Mouse (Mus musculus) activated CD4-positive, CD25-positive, alpha-beta regulatory T cell, adult 4 months (primary cell): Measurements from ENCODE around the gene Ptbp3. TPM values are rescaled to one million over a fixed set of nuclear protein-coding genes. Genes with fewer than 3 reads are reported as not detected.

ENCODE experiments used
- ATAC-seq: one replicate; pipeline ENCODE4 v1.8.0; 2017
- polyA plus RNA-seq, 2 experiments: library from polyadenylated mRNA; unstranded; fragments of 100-300 nt; shearing (Covaris generic); gene quantifications; one replicate each; pipeline ENCODE4 v1.2.1; 2017

Gene Ptbp3
- polyA plus RNA-seq, 2 experiments from 2014 or later, result 93.8 to 108 TPM

GRCm38 (mm10) chr4:59555177-59555576 lies 6.0 kb upstream of the Ptbp3 start:
- no peak for ATAC-seq

- ATAC-seq, result no peak
Measured at GRCm38 (mm10) chr4:59553576-59553975, 4.4 kb upstream of the Ptbp3 start.

- ATAC-seq, result no peak
Measured at GRCm38 (mm10) chr4:59552835-59553234, 3.7 kb upstream of the Ptbp3 start.

DNA sequence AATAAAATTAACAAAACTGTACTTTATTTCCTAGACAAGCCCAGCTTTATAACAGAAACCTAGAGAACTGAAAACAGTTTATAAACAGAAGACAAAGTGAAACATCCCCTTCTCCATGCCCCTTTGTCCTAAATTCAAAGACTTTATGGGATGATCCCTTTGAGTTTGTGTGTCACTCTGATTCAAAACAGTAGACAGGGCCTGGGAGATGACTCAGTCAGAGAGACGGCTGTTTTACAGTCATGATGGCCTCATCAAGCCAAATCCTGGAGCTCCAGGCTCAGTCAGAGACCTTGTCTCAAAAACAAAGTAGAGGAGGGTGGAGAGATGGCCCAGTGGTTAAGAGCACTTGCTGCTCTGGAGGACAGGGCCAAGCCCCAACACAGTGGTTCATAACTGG lies 2.7 kb upstream of the Ptbp3 start:
- ATAC-seq, result no peak

GRCm38 (mm10) chr4:59549977-59550560 lies 905 bp upstream of the Ptbp3 start:
- ATAC-seq, result no peak

GRCm38 (mm10) chr4:59548560-59549174 lies 497 bp downstream of the Ptbp3 start:
- ATAC-seq, result peak; percentile 60

DNA sequence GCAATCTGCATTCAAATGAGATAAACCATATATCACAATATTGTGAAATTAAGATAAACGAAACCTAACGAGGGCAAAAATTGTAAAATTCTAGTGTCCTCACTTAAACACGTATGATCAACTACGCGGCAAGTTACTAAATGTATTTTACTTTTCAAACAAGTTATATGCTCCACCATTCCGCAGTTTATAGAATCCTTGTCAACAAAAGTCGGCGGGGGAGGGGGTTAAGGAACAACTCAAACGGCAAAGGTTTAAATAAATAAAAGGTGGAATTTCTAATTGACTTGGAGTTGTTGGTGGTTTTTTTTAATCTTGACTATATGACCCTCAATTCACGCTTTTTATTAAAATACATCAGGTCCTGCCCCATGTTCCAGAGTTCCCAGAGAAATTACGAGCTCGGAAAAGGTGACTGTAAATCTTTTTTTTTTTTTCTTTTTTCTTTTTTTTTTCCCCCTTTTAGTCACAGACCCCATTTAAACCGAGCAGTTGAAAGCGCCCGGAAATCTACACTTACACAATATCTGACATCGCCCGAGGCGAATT lies 1.1 kb downstream of the Ptbp3 start:
- no peak for ATAC-seq

- ATAC-seq, result no peak
Measured at GRCm38 (mm10) chr4:59547136-59547889, 1.9 kb downstream of the Ptbp3 start.

DNA sequence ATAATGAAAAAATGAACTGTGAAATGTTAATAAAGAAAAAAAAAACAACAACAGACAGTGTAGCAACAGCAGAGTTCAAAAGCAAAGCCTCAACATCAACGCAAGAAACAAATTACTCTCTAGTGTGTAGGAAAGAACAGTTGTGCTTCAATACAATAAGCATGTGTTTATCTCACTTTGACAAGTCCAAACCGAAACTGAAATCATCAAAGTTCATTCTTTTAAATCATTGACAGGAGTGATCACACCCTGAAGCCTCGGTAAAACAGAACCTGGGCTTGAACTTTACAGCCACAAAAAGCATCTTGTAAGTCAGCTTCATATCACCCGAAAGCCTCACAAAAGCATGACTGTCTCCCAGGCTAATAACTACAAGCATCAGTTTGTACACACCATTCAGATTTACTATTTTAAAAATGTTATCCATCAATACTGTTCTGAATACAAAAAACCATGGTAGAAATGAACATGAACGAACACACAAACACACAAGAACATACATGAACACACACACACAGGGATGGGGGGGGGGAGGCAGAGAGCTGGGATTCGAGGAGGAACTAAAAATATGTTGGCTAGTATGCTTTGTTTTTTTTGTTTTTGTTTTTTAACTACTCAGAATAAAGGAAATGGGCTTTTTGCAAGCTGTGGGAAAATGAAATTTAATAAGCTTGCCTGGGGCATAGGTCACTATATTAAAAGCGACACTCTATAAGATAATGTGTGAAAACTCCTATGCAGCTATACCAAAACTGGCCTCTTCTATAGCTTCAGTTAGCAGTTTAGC lies 2.7 kb downstream of the Ptbp3 start:
- peak; percentile 44 for ATAC-seq

DNA sequence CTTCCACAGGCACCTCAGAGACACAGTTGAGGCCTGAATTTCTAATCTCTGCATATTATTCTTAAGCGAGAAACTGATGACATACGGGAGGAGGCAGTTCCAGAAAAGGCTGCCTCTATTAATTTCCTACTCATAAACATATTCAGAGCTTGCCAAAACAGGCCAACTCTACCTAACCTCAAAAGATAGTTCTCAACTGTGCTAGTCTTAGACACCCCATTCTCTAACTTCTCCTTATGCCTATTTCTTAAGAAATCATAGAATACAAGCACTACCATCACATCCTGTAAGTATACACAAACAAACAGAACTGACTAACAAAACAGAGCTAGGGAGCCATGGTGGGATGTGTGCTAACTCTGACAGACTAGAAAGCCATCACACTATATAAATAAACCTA lies 4.5 kb downstream of the Ptbp3 start:
- no peak for ATAC-seq

DNA sequence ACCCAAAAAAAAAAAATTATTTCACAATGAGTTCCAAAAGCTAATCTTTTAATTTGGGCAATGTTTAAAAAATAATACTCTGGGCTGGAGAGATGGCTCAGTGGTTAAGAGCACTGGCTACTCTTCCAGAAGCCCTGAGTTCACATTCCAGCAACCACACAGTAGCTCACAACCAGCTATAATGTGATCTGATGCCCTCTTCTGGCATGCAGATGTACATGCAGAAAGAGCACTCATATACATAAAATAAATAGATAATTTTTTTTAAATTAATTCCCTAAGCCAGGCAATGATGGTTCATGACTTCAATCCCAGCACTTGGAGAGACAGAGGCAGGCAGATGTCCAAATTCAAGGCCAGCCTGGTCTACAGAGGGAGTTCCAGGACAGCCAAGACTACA lies 6.2 kb downstream of the Ptbp3 start:
- no peak for ATAC-seq

DNA sequence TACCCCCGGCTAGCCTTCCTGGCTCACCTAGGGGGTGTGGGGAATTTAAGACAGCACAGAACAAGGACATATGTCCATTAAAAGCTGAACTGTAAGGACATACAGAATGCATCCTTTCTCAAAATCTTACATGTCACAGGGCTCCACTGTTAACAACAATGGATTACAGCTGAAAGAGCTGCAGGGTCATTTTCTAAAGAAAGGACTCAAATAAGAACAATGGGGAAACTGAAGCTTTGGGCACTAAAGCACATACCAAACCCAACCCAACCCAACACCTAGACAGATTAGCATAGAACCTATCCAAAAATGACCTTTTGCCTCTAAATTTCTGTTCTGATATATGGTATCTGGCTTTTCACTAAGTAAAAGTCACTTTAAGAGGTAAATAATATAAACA lies 12.9 kb downstream of the Ptbp3 start:
- no peak for ATAC-seq

GRCm38 (mm10) chr4:59535624-59536023 lies 13.5 kb downstream of the Ptbp3 start:
- ATAC-seq, result no peak

- ATAC-seq, result no peak
Measured at GRCm38 (mm10) chr4:59533268-59533667, 15.9 kb downstream of the Ptbp3 start.

DNA sequence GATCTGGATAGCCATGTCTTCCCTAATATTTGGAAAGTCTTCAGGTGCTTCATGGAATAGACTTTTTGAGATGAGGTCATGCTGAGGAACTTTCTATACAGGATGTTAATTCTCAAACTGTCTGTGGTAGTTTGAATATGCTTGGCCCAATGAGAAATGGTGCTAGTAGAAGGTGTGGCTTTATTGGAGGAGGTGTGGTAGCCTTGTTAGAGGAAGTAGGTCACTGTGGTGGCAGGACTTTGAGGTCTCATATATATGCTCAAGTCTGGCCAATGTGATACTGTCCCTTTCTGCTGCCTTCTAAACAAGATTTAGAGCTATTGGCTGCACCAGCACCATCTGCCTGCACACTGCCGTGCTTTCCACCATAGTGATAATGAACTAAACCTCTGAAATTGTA lies 18.0 kb downstream of the Ptbp3 start:
- ATAC-seq, result peak; percentile 80

DNA sequence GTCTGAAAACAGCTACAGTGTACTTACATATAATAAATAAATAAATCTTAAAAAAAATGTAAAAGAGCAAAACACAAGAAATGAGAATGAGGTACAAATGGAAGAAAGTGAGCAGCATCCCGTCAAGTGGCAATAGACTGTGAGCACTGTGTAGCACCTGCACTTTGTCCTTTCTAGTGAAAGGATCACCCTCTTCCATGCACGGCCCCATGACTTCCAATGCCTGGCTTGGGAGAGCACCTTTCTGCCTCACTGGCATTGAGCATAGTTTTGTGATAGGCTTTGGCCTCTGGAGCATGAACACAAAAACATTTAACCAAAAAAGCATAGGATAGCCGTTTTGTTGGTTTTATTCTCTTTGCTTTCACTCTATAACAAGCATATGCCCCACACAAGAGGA lies 21.7 kb downstream of the Ptbp3 start:
- no peak for ATAC-seq

DNA sequence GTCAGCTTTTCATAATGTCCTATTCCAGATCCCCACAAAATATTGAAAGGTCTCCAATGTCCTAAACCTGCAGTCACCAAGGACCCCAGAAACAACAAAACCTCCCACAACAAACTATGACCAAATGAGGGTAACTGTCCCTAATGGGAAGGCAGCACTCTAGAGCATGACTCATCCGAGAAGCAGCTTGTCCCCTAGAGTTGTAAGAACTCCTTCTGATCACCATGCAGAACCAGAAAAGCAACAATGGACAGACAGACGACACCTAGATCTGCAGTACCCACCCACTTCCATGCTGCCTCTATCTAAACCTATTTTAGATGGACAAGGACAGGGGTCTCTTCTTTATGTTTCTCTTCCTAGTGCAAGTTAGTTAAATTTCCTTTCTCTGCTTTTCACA lies 22.4 kb downstream of the Ptbp3 start:
- no peak for ATAC-seq

DNA sequence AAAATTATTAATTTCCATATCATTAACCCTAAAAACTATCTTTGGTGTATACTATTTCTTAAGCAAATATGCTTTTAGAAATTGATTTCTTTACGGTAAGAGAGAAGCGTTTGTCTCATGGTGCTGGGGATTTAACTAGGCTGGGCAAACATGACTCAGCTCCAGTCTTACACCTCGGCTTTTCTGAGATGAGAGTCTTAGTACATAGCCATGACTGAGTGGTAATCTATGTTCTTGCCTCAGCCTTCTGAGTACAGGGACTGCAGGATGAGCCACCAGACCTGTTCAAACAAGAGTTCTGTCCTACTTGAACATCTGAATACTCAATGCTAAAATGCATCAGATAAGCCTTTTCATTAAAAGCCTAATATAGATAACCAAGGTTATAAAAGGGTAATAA lies 24.3 kb downstream of the Ptbp3 start:
- ATAC-seq, result no peak

- ATAC-seq, result no peak
Measured at GRCm38 (mm10) chr4:59510321-59510720, 38.8 kb downstream of the Ptbp3 start.

GRCm38 (mm10) chr4:59509558-59509957 lies 39.6 kb downstream of the Ptbp3 start:
- ATAC-seq, result no peak

- no peak for ATAC-seq
Measured at GRCm38 (mm10) chr4:59507766-59508165, 41.4 kb downstream of the Ptbp3 start.

GRCm38 (mm10) chr4:59506704-59507103 lies 42.5 kb downstream of the Ptbp3 start:
- no peak for ATAC-seq

DNA sequence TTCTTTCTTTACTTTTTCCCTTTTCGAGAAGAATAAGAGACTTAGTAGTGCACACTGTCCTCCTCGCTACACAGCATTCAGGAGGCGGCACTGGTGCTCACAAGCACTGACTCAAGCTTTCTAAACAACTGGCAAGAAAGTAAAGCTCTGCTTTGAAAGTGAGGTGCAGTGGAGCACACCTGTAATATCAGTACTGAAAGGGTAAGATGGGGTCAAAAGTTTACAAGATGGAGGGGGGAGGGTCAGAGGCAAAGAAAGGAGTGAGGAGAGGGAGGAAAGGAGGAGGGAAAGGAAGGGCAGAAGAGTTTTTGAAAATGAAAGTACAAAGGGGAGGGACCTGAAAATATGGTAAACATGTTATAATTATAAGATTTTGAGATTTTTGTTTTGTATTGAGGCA lies 43.7 kb downstream of the Ptbp3 start:
- peak; percentile 49 for ATAC-seq
